Mouse (Mus musculus) ES-Bruce4 (cell line): ENCODE measurements at regions not wholly inside any gene's neighbourhood (a gene's known extent, or its start where the extent isn't known, plus 50 kb on each side); places are given as distances from the start of the nearest gene placed in this dataset.

Experiments
- H3K27ac ChIP-seq: 2 replicates; pipeline ENCODE4 v1.5.1; 2012; ENCODE audit warnings: low read length, inconsistent platforms; ENCODE audit not compliant: insufficient read depth
- H3K27me3 ChIP-seq: 2 replicates; pipeline ENCODE4 v1.6.1; 2012; ENCODE audit warnings: mild to moderate bottlenecking, low read length, inconsistent platforms; ENCODE audit not compliant: control insufficient read depth, poor library complexity, insufficient read depth, severe bottlenecking
- H3K36me3 ChIP-seq: 2 replicates; pipeline ENCODE4 v1.6.1; 2012; ENCODE audit warnings: inconsistent platforms, mild to moderate bottlenecking, low read length, moderate library complexity; ENCODE audit not compliant: control insufficient read depth, poor library complexity, insufficient read depth, severe bottlenecking
- H3K4me1 ChIP-seq: one replicate; pipeline ENCODE4 v1.8.1; 2011; ENCODE audit warnings: low read length; ENCODE audit not compliant: control insufficient read depth, insufficient read depth
- H3K4me3 ChIP-seq: 2 replicates; pipeline ENCODE4 v1.5.1; 2011; ENCODE audit warnings: low read depth, mild to moderate bottlenecking, low read length
- H3K9ac ChIP-seq: 2 replicates; pipeline ENCODE4 v1.6.1; 2012; ENCODE audit warnings: low read depth, mild to moderate bottlenecking, inconsistent platforms; ENCODE audit not compliant: poor library complexity, severe bottlenecking
- H3K9me3 ChIP-seq: replicated peaks from 2 replicates; pipeline ENCODE4 v1.6.1; 2012; ENCODE audit warnings: mild to moderate bottlenecking, low read length, inconsistent platforms; ENCODE audit not compliant: control insufficient read depth, poor library complexity, insufficient read depth, severe bottlenecking
- CTCF ChIP-seq: IDR thresholded peaks from one replicate; pipeline ENCODE4 v1.8.1; 2011; ENCODE audit warnings: low read depth, low read length
- EP300 ChIP-seq: IDR thresholded peaks from 2 replicates; pipeline ENCODE4 v1.6.1; 2011; ENCODE audit warnings: low read depth, low read length; ENCODE audit not compliant: insufficient read depth
- POLR2A ChIP-seq: IDR thresholded peaks from one replicate; pipeline ENCODE4 v1.8.1; 2011; ENCODE audit warnings: low read length; ENCODE audit not compliant: insufficient read depth

DNA sequence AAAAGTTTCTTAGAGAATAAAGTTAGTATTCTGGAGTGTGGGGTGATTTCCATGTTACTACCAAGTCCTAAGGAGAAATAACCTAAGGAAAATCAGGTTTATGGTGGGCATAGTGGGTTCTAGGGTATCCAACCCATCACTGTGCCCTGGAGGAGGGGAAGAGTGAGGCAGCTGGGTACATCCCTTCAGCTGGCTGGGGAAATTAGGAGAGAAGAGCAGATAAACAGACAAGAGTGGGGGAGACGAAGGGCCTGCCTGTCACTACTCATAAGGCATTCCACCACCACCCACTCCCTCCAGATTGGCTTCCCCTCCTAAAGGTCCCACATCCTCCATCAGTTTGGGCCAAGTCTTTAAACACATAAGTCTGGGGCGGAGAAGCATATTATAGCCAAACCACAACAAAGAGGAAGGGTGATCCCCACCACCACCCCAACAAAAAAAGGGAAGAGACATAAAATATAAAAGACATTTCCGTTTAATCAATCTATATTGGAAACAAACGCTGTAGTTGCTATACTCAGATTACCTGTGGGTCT lies 299.8 kb downstream of the Gm11361 start:
- H3K36me3 ChIP-seq, result no peaks in the 10 kb centered on the region
- H3K27ac ChIP-seq, result no peak overlapping the region
- no peaks in the 10 kb centered on the region for H3K27me3 ChIP-seq
- no peaks in the 10 kb centered on the region; the same call in 1 of the 2 replicates for H3K9me3 ChIP-seq
- H3K4me1 ChIP-seq, result no peaks in the 10 kb centered on the region
- H3K4me3 ChIP-seq, result no peak overlapping the region
- TF ChIP-seq POLR2A, result no peak
- no peak for TF ChIP-seq CTCF
- TF ChIP-seq EP300, result no peak
- no peak overlapping the region for H3K9ac ChIP-seq

DNA sequence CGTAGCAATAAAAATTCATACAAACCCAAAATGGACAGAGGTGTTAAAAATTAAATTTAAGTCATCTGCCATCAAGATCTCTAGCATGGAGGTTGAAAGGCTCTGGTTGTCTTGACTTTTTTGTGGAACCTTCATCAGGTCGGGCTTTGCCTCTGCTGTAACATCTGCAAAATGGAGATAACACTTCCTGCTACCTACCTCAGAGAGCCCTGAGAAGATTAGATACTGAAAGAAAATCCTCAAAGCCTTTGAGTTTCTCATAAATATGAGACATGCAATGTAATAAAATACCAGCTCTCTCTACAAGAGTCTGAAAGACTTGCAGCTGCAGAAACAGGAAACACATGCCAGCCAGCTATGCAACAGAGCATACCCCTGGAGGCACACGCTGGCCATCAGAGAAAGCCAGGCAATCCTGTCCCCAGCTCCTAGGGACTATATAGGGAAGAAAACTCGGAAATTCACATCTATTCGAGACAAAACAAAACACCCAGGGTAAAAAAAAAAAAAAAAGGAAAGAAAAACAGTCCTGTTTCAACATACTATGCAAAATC lies 299.1 kb downstream of the Gm11361 start:
- Histone ChIP-seq H3K27me3 (no peaks in the 10 kb centered on the region), H3K4me3 (no peak overlapping the region), H3K27ac (no peak overlapping the region), H3K9ac (no peak overlapping the region), H3K9me3 (no peaks in the 10 kb centered on the region; the same call in 1 of the 2 replicates), H3K36me3 (no peaks in the 10 kb centered on the region), H3K4me1 (no peaks in the 10 kb centered on the region)
- TF ChIP-seq CTCF, result no peak
- no peak for TF ChIP-seq POLR2A
- TF ChIP-seq EP300, result no peak

DNA sequence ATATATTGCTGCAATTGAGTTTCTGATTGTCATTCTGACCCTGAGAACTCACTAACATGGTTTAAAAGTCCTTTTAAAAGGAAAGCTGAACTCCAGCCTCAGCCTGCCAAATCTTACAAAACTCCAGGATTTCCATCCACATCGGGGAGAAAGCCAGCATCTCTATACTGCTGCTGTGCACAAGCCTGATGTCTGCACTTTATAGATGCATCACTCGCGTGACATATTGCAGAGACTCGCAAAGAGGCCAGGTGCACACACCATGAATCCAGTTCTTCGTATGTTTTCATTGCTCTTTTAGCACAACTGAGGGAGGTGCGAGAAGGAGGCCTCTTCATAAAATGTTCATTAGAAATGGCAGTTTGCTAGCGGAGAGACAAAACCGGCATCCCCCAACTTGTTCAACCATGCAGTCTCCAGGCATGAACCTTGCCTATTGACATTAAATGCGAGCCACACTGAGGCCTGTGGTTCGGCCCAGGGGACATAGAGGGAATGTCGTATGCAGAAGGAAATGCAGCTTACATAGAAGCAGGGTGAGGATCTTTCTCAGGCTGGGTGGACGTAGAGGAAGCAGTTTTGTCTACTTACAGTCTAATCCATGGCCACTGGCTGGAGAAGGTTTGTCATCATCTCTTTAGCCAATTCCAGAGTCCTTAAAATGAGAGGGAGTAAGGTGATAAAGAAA lies 297.0 kb downstream of the Gm11361 start:
- no peaks in the 10 kb centered on the region for H3K36me3 ChIP-seq
- no peak overlapping the region for H3K27ac ChIP-seq
- H3K4me3 ChIP-seq, result no peak overlapping the region
- TF ChIP-seq EP300 (no peak), POLR2A (no peak), CTCF (no peak)
- no peak overlapping the region for H3K9ac ChIP-seq
- H3K27me3 ChIP-seq, result no peaks in the 10 kb centered on the region
- no peaks in the 10 kb centered on the region for H3K9me3 ChIP-seq
- H3K4me1 ChIP-seq, result no peaks in the 10 kb centered on the region

DNA sequence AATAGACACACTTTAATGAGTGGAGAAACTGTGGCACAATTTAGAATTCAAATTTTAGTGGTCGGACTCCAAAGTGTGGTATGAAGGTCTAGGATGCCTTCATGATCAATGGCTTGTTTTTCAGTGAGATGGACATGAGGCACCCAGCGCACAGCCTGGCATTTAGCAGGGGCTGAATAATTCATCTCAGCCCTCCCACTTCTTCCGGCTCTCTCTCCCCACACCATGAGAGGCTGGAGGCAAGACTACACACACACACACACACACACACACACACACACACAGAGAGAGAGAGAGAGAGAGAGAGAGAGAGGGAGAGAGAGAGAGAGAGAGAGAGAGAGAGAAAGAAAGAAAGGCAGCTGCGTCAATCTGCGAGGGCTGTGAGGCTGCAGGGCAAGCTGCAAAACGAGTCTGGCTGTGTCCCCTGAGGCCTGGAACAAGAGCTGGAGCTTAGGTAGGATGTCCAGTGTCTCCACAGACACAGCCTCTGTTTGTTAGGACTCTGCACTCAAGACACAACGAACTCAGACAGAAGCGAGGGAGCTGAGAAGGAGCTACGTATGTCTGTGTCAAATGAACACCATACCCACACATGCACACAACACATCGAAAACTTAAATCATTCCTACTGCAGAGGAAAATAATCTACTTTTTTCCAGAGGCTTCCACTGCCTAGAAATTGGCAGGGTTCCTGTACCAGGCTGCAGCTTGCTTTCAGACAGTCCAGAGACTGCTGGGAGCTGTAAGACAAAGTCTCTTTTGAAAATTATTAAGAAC lies 295.8 kb downstream of the Gm11361 start:
- Histone ChIP-seq H3K4me3 (no peak overlapping the region), H3K27ac (no peak overlapping the region), H3K27me3 (no peaks in the 10 kb centered on the region), H3K9ac (no peak overlapping the region), H3K36me3 (no peaks in the 10 kb centered on the region), H3K4me1 (no peaks in the 10 kb centered on the region), H3K9me3 (no peaks in the 10 kb centered on the region)
- TF ChIP-seq EP300 (no peak), CTCF (no peak), POLR2A (no peak)

DNA sequence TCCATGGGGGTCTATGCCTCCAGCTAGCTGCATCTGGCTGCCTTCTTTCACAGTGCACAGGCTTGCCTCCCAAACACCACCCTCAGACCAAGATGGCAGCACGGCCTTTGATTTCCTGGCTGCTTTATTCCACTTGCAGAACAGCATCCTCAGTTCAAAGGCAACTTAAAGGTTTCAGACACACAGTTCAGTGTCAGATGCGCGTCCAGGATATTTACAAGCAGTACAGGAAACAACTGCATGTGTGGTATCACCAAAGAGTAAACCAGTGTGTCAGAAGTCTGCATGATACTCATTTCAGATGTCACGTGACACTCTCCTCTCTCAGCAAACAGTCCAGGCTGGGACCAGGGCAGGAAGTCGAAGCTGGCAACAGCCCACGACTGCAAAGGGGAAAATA lies 294.2 kb downstream of the Gm11361 start:
- no peak overlapping the region for H3K27ac ChIP-seq
- TF ChIP-seq POLR2A (no peak), EP300 (no peak), CTCF (no peak)
- H3K4me1 ChIP-seq, result no peaks in the 10 kb centered on the region

DNA sequence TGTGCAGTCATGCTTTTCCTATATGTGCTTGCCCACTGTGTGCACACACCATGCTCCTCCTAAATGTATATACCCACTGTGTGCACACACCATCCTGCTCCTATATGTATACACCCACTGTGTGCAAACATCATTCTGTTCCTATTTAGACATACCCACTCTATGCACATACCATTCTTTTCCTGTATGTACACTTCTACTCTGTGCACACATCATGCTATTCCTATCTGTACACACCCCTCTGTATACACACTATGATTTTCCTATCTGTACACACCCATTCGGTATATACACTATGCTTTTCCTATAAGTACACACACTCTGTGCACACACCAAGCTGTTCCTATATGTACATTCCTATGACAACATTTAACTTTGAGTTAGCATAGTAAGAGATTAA lies 288.5 kb downstream of the Gm11361 start:
- Histone ChIP-seq H3K4me3 (no peak overlapping the region), H3K9ac (no peak overlapping the region), H3K27me3 (no peaks in the 10 kb centered on the region), H3K36me3 (no peaks in the 10 kb centered on the region), H3K4me1 (no peaks in the 10 kb centered on the region), H3K27ac (no peak overlapping the region), H3K9me3 (no peaks in the 10 kb centered on the region)
- TF ChIP-seq EP300 (no peak), POLR2A (no peak), CTCF (no peak)

More for the DNA sequence above, 294.2 kb downstream of the Gm11361 start:
- no peak overlapping the region for H3K9ac ChIP-seq
- H3K4me3 ChIP-seq, result no peak overlapping the region
- H3K27me3 ChIP-seq, result no peaks in the 10 kb centered on the region
- no peaks in the 10 kb centered on the region for H3K9me3 ChIP-seq
- H3K36me3 ChIP-seq, result no peaks in the 10 kb centered on the region
